Mouse (Mus musculus): ENCODE measurements around the gene Lipc. TPM values are rescaled to one million over a fixed set of nuclear protein-coding genes. Genes with fewer than 3 reads are reported as not detected.
A peak's percentile ranks its signal among the peaks of the same experiment; 100 is the strongest.

Gene Lipc
- polyA plus RNA-seq, 1 experiment from 2014 or later, result 0.19 TPM

DNA sequence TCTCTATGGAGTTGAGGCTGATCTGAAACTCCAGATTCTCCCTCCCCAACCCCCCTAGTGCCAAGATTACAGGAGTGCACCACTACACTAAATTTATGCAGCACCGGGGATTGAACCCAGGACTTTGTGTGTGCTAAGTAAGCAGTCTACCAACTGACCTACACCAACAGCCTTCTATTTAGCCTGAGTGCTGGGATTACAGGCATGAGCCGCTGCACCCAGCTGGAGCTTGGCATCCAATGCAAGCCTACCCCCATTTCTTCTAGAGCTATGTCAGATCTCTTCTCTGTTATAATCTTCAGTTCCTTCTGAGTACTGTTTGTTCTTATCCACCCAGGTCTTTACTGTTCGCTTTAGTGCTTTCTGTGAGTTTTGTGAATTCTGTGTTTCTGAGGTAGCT, 117.8 kb downstream of the Lipc start:
- WGBS, result 88% methylated on average over 3 of the region's 3 CpGs

DNA sequence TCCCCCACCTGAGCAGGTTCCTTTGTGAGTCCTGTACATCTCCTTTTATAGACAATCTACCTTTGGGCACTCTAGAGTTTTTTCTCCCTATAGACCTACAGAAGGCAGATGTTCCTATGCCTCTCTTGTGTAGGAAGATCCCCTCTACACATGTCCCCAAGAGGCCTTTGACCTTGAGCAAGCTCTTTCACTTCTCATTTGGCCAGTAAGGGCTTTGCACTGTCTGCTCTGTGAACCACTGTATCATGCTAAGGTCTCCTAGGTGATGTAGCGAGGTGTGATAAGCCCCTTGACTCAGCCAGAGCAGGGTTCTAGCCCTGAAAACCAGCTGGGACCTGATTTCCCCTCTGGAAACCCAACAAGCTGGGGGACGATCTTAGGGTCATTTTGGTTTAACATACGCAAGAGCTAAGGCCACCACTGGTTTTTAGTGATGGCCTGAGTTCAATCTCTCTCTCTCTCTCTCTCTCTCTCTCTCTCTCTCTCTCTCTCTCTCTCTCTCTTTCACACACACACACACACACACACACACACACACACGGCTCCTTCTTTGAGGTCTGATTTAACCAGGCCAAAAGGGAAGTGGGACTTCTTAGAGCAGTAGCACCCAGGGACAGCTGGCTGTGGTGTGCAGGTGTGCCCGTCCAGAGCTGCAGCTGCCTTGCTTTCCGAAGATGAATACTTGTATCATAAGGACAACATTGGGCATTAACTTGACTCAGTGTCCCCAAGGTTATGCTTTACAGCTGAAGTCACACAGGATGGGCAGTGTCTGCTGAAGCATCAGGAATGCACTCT, 118.7 kb downstream of the Lipc start:
- H3K36me3 ChIP-seq (ENCODE audit: control insufficient read depth, insufficient read depth, low read length), result no peaks in the 10 kb centered on the region
- H3K27ac ChIP-seq (ENCODE audit: low read length), result no peak overlapping the region
- no peak overlapping the region for H3K4me3 ChIP-seq (ENCODE audit: low read depth, low read length)
- 87% methylated on average over 6 of the region's 6 CpGs for WGBS
- H3K4me2 ChIP-seq (ENCODE audit: low read length), result no peak overlapping the region
- H3K27me3 ChIP-seq (ENCODE audit: control insufficient read depth, insufficient read depth, low read depth, low read length), result no peaks in the 10 kb centered on the region
- no peaks in the 10 kb centered on the region for H3K9me3 ChIP-seq (replicated peaks; ENCODE audit: control insufficient read depth, low read length, poor library complexity, severe bottlenecking)
- H3K4me1 ChIP-seq (ENCODE audit: control insufficient read depth, insufficient read depth, low read length), result no peaks in the 10 kb centered on the region
- ATAC-seq, result no peak
- no peak overlapping the region for H3K9ac ChIP-seq (ENCODE audit: low read depth, low read length)

More for the DNA sequence above, 117.8 kb downstream of the Lipc start:
- Histone ChIP-seq H3K27me3 (ENCODE audit: control insufficient read depth, insufficient read depth, low read depth, low read length) (no peaks in the 10 kb centered on the region), H3K9me3 (replicated peaks; ENCODE audit: control insufficient read depth, low read length, poor library complexity, severe bottlenecking) (no peaks in the 10 kb centered on the region), H3K9ac (ENCODE audit: low read depth, low read length) (no peak overlapping the region), H3K4me1 (ENCODE audit: control insufficient read depth, insufficient read depth, low read length) (no peaks in the 10 kb centered on the region), H3K4me2 (ENCODE audit: low read length) (no peak overlapping the region), H3K27ac (ENCODE audit: low read length) (no peak overlapping the region), H3K36me3 (ENCODE audit: control insufficient read depth, insufficient read depth, low read length) (no peaks in the 10 kb centered on the region), H3K4me3 (ENCODE audit: low read depth, low read length) (no peak overlapping the region)
- no peak for ATAC-seq

DNA sequence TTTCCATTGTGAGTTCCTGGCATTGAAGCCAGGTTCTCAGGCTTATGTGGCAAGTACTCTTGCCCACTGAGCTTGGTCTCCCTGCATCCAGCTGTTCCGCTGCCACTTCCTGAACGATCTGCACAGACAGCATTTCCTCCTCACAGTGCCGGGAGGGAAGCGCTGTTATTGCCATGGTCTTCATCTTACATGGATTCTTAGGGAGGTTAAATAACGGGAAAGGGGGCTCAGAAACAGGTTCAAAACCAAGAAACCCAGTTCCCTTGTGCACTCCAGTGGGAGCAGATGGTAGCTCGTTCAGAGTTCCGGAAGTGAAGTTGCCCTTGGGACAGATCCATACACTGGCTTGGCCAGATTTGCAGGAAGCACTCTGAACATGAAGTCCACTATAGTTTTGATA, 119.8 kb downstream of the Lipc start:
- Histone ChIP-seq H3K27me3 (ENCODE audit: control insufficient read depth, insufficient read depth, low read depth, low read length) (no peaks in the 10 kb centered on the region), H3K9ac (ENCODE audit: low read depth, low read length) (no peak overlapping the region), H3K36me3 (ENCODE audit: control insufficient read depth, insufficient read depth, low read length) (no peaks in the 10 kb centered on the region), H3K4me3 (ENCODE audit: low read depth, low read length) (no peak overlapping the region), H3K4me1 (ENCODE audit: control insufficient read depth, insufficient read depth, low read length) (no peaks in the 10 kb centered on the region), H3K4me2 (ENCODE audit: low read length) (no peak overlapping the region), H3K27ac (ENCODE audit: low read length) (no peak overlapping the region), H3K9me3 (replicated peaks; ENCODE audit: control insufficient read depth, low read length, poor library complexity, severe bottlenecking) (no peaks in the 10 kb centered on the region)
- ATAC-seq, result no peak
- 83% methylated on average over 7 of the region's 7 CpGs for WGBS

DNA sequence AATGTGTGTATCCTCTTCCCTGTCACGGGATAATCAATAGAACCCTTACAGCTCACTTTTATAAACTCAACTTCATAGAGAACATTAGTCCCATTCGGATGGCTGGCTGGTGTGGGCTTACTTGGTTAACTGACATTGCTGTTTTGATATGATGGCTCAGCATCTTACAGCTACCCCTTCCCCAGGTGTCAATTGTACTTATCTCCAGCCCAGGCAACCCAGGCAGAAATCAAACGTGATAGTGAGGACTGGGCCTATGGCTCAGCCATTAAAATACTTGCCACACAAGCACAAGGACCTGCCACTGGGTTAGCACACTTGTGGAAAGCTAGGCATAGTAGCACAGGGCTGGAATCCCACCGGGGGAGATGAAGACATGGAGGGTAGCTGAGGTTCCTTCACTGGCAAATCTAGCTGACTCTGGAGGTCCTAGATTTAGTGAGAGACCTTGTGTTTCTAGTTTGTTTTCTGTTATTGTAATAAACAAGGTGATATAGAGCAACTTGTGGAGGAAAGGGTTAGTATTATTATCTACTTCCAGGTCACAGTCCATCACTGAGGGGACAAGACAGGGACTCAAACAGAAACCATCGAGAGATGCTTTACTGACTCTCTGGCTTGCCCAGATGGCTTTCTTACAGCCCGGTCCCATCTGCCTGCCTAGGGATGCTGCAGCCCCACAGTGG, 121.0 kb downstream of the Lipc start:
- H3K4me2 ChIP-seq (ENCODE audit: low read length), result no peak overlapping the region
- no peak overlapping the region for H3K4me3 ChIP-seq (ENCODE audit: low read depth, low read length)
- H3K9me3 ChIP-seq (replicated peaks; ENCODE audit: control insufficient read depth, low read length, poor library complexity, severe bottlenecking), result no peaks in the 10 kb centered on the region
- no peak for ATAC-seq
- H3K9ac ChIP-seq (ENCODE audit: low read depth, low read length), result no peak overlapping the region
- no peaks in the 10 kb centered on the region for H3K4me1 ChIP-seq (ENCODE audit: control insufficient read depth, insufficient read depth, low read length)
- no peak overlapping the region for H3K27ac ChIP-seq (ENCODE audit: low read length)
- 89% methylated on average over 6 of the region's 6 CpGs for WGBS
- no peaks in the 10 kb centered on the region for H3K36me3 ChIP-seq (ENCODE audit: control insufficient read depth, insufficient read depth, low read length)
- no peaks in the 10 kb centered on the region for H3K27me3 ChIP-seq (ENCODE audit: control insufficient read depth, insufficient read depth, low read depth, low read length)

DNA sequence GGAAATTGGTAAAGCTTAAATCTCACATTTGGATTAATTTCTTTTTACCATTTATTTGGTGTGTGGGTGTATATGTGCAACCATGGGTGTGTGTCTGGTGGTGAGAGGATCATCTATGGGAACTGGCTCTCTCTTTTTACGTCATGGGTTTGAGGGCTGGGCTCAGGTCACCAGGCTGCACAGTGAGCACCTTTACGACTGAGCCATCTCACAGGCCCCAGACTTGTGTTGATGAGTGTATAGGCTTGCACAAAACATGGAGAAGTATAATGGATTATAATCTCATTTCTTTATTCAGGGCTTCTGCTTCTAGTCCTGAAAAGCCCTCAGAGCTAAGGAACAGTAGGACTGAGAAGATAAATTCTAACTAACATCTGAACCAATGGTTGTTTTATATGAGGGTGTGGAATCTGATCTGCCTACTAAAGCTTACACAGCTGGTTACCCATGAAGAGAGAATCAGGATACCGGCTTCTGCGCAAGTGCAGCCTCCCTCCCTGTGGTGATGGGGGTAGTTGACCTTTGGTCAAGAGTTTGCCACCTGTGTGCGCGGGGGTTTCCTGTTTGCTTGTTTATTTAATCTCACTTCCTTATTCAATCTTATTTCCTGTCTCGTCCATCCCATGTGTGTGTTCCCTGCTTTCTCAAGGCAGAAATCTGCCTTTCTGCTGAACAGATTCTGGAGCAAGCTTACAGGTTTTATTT, 122.1 kb downstream of the Lipc start:
- Histone ChIP-seq H3K9me3 (replicated peaks; ENCODE audit: control insufficient read depth, low read length, poor library complexity, severe bottlenecking) (no peaks in the 10 kb centered on the region), H3K4me1 (ENCODE audit: control insufficient read depth, insufficient read depth, low read length) (no peaks in the 10 kb centered on the region), H3K4me3 (ENCODE audit: low read depth, low read length) (no peak overlapping the region), H3K36me3 (ENCODE audit: control insufficient read depth, insufficient read depth, low read length) (no peaks in the 10 kb centered on the region), H3K9ac (ENCODE audit: low read depth, low read length) (no peak overlapping the region), H3K4me2 (ENCODE audit: low read length) (no peak overlapping the region), H3K27me3 (ENCODE audit: control insufficient read depth, insufficient read depth, low read depth, low read length) (no peaks in the 10 kb centered on the region), H3K27ac (ENCODE audit: low read length) (no peak overlapping the region)
- 82% methylated on average over 7 of the region's 7 CpGs for WGBS
- ATAC-seq, result no peak

DNA sequence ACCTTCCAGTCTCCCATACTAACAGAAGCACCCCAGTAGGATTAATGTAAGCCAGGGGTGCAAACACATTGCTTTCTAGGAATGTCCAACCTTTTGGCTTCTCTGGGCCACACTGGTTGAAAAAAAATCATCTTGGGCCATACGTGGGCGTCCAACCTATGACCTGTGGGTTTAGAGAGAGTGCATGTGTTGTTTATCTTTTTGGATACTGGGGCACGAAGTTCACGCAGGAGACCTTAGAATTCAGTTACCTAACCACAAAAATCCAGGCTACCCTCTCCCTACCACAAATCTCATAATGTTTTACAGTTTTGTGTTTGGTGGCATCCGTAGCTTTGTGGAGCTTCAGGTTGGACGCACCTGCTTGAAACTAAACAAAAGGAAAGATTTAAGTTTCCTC, 124.1 kb downstream of the Lipc start:
- no peaks in the 10 kb centered on the region for H3K4me1 ChIP-seq (ENCODE audit: control insufficient read depth, insufficient read depth, low read length)
- no peak for ATAC-seq
- H3K27me3 ChIP-seq (ENCODE audit: control insufficient read depth, insufficient read depth, low read depth, low read length), result no peaks in the 10 kb centered on the region
- H3K4me3 ChIP-seq (ENCODE audit: low read depth, low read length), result no peak overlapping the region
- WGBS, result 92% methylated on average over 6 of the region's 6 CpGs
- H3K27ac ChIP-seq (ENCODE audit: low read length), result no peak overlapping the region
- no peak overlapping the region for H3K9ac ChIP-seq (ENCODE audit: low read depth, low read length)
- H3K9me3 ChIP-seq (replicated peaks; ENCODE audit: control insufficient read depth, low read length, poor library complexity, severe bottlenecking), result no peaks in the 10 kb centered on the region
- no peaks in the 10 kb centered on the region for H3K36me3 ChIP-seq (ENCODE audit: control insufficient read depth, insufficient read depth, low read length)
- no peak overlapping the region for H3K4me2 ChIP-seq (ENCODE audit: low read length)

DNA sequence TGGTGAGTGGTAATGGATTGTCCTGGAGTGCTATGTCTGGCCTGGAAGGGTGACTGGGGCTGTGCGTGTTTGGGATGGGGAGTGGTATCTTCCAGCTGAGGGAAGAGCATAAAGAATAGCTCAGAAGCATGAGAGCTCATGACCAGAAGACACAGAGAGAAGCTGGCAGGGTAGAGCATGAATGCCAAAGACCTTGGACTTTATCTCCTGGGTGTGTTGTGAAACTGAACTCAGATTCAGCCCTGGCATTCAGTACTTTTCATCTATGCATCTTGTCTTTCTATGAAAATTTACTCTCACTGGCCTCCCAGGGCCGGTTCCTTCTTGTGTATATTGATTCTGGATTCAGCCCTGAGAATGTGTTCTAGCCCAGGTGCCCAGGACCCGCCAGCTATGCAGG, 127.9 kb downstream of the Lipc start:
- no peaks in the 10 kb centered on the region for H3K4me1 ChIP-seq (ENCODE audit: control insufficient read depth, insufficient read depth, low read length)
- no peak for ATAC-seq
- H3K4me2 ChIP-seq (ENCODE audit: low read length), result no peak overlapping the region
- no peak overlapping the region for H3K27ac ChIP-seq (ENCODE audit: low read length)
- H3K27me3 ChIP-seq (ENCODE audit: control insufficient read depth, insufficient read depth, low read depth, low read length), result no peaks in the 10 kb centered on the region
- H3K9ac ChIP-seq (ENCODE audit: low read depth, low read length), result no peak overlapping the region
- H3K4me3 ChIP-seq (ENCODE audit: low read depth, low read length), result no peak overlapping the region
- H3K9me3 ChIP-seq (replicated peaks; ENCODE audit: control insufficient read depth, low read length, poor library complexity, severe bottlenecking), result no peaks in the 10 kb centered on the region
- H3K36me3 ChIP-seq (ENCODE audit: control insufficient read depth, insufficient read depth, low read length), result no peaks in the 10 kb centered on the region
- WGBS, result 83% methylated on average over 3 of the region's 3 CpGs

DNA sequence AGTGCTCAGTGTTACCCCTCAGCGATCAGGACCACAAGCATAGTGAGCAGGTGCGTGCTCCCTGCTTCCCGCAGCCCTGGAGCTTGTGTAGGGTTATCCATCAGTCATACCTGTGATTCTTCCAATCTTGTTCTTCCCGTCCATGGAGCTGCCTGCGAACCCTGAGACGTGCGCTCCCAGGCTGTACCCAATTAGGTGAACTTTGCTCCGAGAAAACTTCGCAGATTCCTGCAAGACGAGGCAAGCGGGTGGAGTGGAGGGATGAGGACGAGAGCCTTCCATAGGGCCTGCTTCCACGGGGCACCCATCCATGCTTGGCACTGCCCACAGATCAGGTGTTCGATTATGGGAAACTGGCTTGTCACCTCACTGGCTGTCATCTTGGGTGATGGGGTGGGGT, 133.3 kb downstream of the Lipc start:
- no peak overlapping the region for H3K9ac ChIP-seq (ENCODE audit: low read depth, low read length)
- no peak for ATAC-seq

DNA sequence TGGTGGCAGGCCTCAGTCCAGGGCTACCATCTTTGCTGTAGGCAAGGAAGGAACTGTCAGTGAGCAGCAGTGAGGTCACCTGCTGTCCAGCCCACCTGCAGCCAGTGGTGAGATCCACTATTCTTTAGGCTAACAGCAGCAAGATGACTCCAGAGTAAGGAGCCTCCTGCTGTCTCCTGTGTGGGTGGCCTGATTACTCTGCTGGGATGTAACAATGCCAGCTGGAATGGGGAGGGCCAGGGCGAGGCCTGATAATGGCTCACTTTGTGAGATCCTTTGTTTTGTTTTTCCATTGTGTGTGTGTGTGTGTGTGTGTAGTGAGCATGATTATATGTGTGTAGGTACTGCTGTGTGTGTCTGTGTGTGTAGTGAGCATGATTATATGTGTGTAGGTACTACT, 134.6 kb downstream of the Lipc start:
- 11% methylated on average over 1 of the region's 1 CpGs for WGBS
- Histone ChIP-seq H3K36me3 (ENCODE audit: control insufficient read depth, insufficient read depth, low read length) (no peaks in the 10 kb centered on the region), H3K4me2 (ENCODE audit: low read length) (no peak overlapping the region), H3K4me3 (ENCODE audit: low read depth, low read length) (no peak overlapping the region), H3K4me1 (ENCODE audit: control insufficient read depth, insufficient read depth, low read length) (peaks cover 10% of the 10 kb centered on the region; the same call in 1 of the 2 replicates), H3K27ac (ENCODE audit: low read length) (0 out of 2 replicates have a peak overlapping the region, but pooled peaks have one; percentile 18), H3K9me3 (replicated peaks; ENCODE audit: control insufficient read depth, low read length, poor library complexity, severe bottlenecking) (no peaks in the 10 kb centered on the region), H3K27me3 (ENCODE audit: control insufficient read depth, insufficient read depth, low read depth, low read length) (no peaks in the 10 kb centered on the region), H3K9ac (ENCODE audit: low read depth, low read length) (no peak overlapping the region)
- ATAC-seq, result no peak

More for the DNA sequence above, 133.3 kb downstream of the Lipc start:
- Histone ChIP-seq H3K4me2 (ENCODE audit: low read length) (no peak overlapping the region), H3K27me3 (ENCODE audit: control insufficient read depth, insufficient read depth, low read depth, low read length) (no peaks in the 10 kb centered on the region), H3K4me1 (ENCODE audit: control insufficient read depth, insufficient read depth, low read length) (peaks cover 10% of the 10 kb centered on the region; the same call in 1 of the 2 replicates), H3K27ac (ENCODE audit: low read length) (no peak overlapping the region), H3K4me3 (ENCODE audit: low read depth, low read length) (no peak overlapping the region), H3K36me3 (ENCODE audit: control insufficient read depth, insufficient read depth, low read length) (no peaks in the 10 kb centered on the region), H3K9me3 (replicated peaks; ENCODE audit: control insufficient read depth, low read length, poor library complexity, severe bottlenecking) (no peaks in the 10 kb centered on the region)
- WGBS, result 90% methylated on average over 14 of the region's 14 CpGs
